Mouse (Mus musculus): ENCODE measurements around the gene I0C0044D17Rik.

The I0C0044D17Rik gene

DNA sequence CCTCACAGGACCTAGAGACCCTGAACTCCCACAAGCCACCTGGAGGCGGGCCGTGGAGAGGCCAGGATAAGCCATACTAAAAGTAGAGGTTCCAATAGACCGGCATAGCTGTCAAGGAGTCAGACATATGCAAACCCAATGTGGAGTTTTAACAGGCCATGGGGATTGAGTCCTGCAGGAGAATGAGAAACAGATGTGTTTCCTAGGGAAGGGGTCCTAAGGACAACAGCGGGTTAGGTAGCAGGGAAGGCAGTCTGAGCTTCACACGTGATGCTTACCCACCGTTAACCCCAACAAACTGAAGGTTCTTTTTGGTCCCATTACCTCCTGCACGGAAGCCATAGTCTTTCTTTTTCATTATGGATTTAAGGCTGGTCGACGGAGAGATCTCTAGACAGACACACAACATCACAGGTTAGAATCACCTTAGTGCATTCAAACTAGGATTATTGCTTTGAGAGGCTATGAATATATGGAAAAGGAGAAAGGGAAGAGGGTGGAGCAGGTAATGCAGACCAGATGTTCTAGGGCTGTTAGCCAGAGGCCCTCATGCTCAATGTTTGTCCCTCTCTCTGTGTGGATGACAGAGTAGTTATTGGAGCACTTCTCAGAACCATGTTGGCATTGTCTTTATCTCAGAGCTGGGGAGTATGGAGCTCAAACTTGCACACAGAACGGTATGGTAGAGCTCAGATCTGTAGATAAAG, 46.8 kb downstream of the I0C0044D17Rik start:
- DNase-seq (ENCODE audit: low spot score), result no peak

DNA sequence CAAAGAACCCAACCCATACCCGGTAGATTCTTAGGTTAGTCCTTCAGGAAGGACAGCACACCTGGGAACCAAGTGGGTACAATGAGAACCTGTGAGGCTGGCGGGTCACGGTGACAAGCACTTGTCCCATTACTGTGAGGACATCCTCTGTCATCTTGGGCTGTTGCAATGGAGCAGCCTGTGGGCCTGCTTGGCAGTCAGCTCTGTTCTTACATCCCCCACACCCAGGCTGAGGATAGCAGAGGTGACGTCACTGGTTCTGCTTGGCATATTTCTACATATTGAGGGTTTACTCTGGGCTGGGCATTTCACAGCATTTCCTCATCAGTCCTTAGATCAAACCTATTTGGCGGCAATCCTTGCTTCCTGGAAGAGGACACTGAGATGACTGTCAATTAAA, 49.9 kb downstream of the I0C0044D17Rik start:
- DNase-seq (ENCODE audit: low spot score), result no peak
